Comparison of ENCODE assay signal across 8 mouse cellular contexts in the genomic region with DNA sequence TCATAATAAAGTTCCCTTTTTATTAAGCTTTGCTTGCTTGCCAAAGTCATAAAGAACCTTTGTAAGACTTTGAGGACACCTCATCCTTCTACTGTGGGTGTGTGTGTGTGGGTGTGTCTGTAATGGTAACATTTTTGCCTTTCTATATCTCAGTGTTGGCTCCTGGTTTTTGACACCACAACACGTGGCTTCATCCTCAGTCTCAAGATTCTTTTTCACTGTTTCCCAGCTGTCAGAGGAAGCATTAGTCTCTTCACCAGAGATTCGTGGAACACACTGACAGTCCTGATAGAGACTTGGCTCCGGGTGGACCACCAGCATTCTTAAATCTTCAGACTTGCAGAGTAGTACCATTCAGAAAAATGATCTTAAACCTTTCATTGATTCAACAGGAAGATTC. TPM values are rescaled to one million over a fixed set of nuclear protein-coding genes. Genes with fewer than 3 reads are reported as not detected.
A peak's percentile ranks its signal among the peaks of the same experiment; 100 is the strongest.
DNase-seq lines count a peak whose midpoint lies in the region; ATAC-seq and TF ChIP-seq lines count a peak whose summit lies in the region.

No protein-coding gene starts in this region.

- H3K4me2 ChIP-seq in hindbrain, embryonic 11.5 days (replicated peaks; ENCODE audit: low read depth, low read length): peak overlapping the region; percentile 79; the same call in 1 of the 2 replicates
- peak overlapping the region; percentile 91 for H3K4me2 ChIP-seq in liver, postnatal 0 days (ENCODE audit: low read depth, low read length)

- no peak for DNase-seq in gastrocnemius, adult 2 months
- DNase-seq in gastrocnemius, postnatal 36 days: no peak
- DNase-seq in NIH3T3 (ENCODE audit: low read depth): peak; percentile 14
- no peak for DNase-seq in hindbrain, embryonic 11.5 days (ENCODE audit: low spot score)
- DNase-seq in liver, postnatal 0 days: no peak
- DNase-seq in Muller cell, postnatal 12 days (ENCODE audit: inconsistent ontology term): no peak
- DNase-seq in gastrocnemius, adult 18-20 months (ENCODE audit: low spot score): no peak
- no peak for DNase-seq in left cerebral cortex, postnatal 14 days (ENCODE audit: low spot score in 2 of 2)

- H3K36me3 ChIP-seq in hindbrain, embryonic 11.5 days (ENCODE audit: control insufficient read depth, insufficient read depth, low read length): no peaks in the 10 kb centered on the region
- peaks cover 7% of the 10 kb centered on the region; the same call in 1 of the 2 replicates for H3K36me3 ChIP-seq in liver, postnatal 0 days (replicated peaks; ENCODE audit: insufficient read depth, low read length)

- intact Hi-C loops in gastrocnemius, adult 2 months (cut with DNase I): loop anchor here (1.0 to 5.0 kb wide), 2 partner anchors 53 to 99 kb away; a partner anchor contains a TSS
- intact Hi-C loops in gastrocnemius, postnatal 36 days (cut with DNase I): loop anchor here (2.0 kb wide), 1 partner anchor 99 kb away; a partner anchor contains a TSS
- intact Hi-C loops in left cerebral cortex, postnatal 14 days (cut with DNase I): loop anchor here (2.0 to 10.0 kb wide), 3 partner anchors 58 to 185 kb away; a partner anchor contains a TSS

- 38% methylated on average over 3 of the region's 3 CpGs for WGBS in hindbrain, embryonic 11.5 days
- 17% methylated on average over 3 of the region's 3 CpGs for whole genome bisulfite sequencing in liver, postnatal 0 days (ENCODE audit: insufficient replicate concordance)

- no peaks in the 10 kb centered on the region for H3K9me3 ChIP-seq in hindbrain, embryonic 11.5 days (ENCODE audit: control insufficient read depth, low read length)
- H3K9me3 ChIP-seq in liver, postnatal 0 days (ENCODE audit: low read length): no peaks in the 10 kb centered on the region

- H3K4me1 ChIP-seq in hindbrain, embryonic 11.5 days (replicated peaks; ENCODE audit: control insufficient read depth, insufficient read depth, low read length): no peaks in the 10 kb centered on the region
- peaks cover 16% of the 10 kb centered on the region for H3K4me1 ChIP-seq in liver, postnatal 0 days (ENCODE audit: insufficient read depth)

- 0 out of 2 replicates have a peak, but pooled peaks have one; percentile 32 for ATAC-seq in hindbrain, embryonic 11.5 days (ENCODE audit: low FRiP score)
- no peak for ATAC-seq in liver, postnatal 0 days

- no peak for TF ChIP-seq EP300 in liver, postnatal 0 days (IDR thresholded peaks at IDR 0.05; ENCODE audit: low read depth)

- no peak for TF ChIP-seq CTCF in gastrocnemius, adult 2 months (IDR thresholded peaks at IDR 0.05)
- TF ChIP-seq CTCF in liver, postnatal 0 days (IDR thresholded peaks at IDR 0.05; ENCODE audit: low read depth): no peak

- H3K27ac ChIP-seq in gastrocnemius, adult 2 months: peak overlapping the region; percentile 89
- no peak overlapping the region for H3K27ac ChIP-seq in hindbrain, embryonic 11.5 days (ENCODE audit: low read depth, low read length)
- H3K27ac ChIP-seq in liver, postnatal 0 days (ENCODE audit: low read depth): no peak overlapping the region

- peak overlapping the region; percentile 78 for H3K4me3 ChIP-seq in gastrocnemius, adult 2 months
- H3K4me3 ChIP-seq in hindbrain, embryonic 11.5 days (ENCODE audit: low read depth, low read length): peak overlapping the region; percentile 7; the same call in 1 of the 2 replicates
- peak overlapping the region; percentile 81 for H3K4me3 ChIP-seq in liver, postnatal 0 days (ENCODE audit: low read depth, low read length)

- H3K27me3 ChIP-seq in hindbrain, embryonic 11.5 days (ENCODE audit: control insufficient read depth, insufficient read depth, low read length): no peaks in the 10 kb centered on the region
- H3K27me3 ChIP-seq in liver, postnatal 0 days (ENCODE audit: insufficient read depth, low read length): no peaks in the 10 kb centered on the region

- no peak overlapping the region for H3K9ac ChIP-seq in hindbrain, embryonic 11.5 days (ENCODE audit: low read depth, low read length)
- H3K9ac ChIP-seq in liver, postnatal 0 days (replicated peaks): no peak overlapping the region

RNA-seq across cellular contexts. Expression of a gene that starts 0.5 kb away (rescaled TPM):
- total RNA-seq in gastrocnemius, adult 2 months (2021): 10 to 100 TPM; 26.6 to 29.7 TPM
- total RNA-seq in gastrocnemius, postnatal 36 days (2021): 10 to 100 TPM; 21.6 to 23.2 TPM
- polyA plus RNA-seq in hindbrain, embryonic 11.5 days (2014; fragmentation: Nextera tagmentation; extraction: Ambion mirVana): 64.8 and 66.3 TPM in 2 replicates
- polyA plus RNA-seq in liver, postnatal 0 days (2015; fragmentation: Nextera tagmentation; extraction: Ambion mirVana): 10.3 TPM in 2 replicates
- 10 to 100 TPM; 23.7 to 26.4 TPM for total RNA-seq in gastrocnemius, adult 18-20 months (2021)
- 10 to 100 TPM; 27.2 to 27.3 TPM for total RNA-seq in left cerebral cortex, postnatal 14 days (2021)

RNA-seq across cellular contexts. Expression of a gene that starts 29.2 kb away (rescaled TPM):
- total RNA-seq in gastrocnemius, adult 2 months (2021): under 1 TPM in 1 of 2 experiments, not detected in 1; 0.11 TPM
- not detected for total RNA-seq in gastrocnemius, postnatal 36 days (2021)
- 0.46 and 0.85 TPM in 2 replicates for polyA plus RNA-seq in hindbrain, embryonic 11.5 days (2014; fragmentation: Nextera tagmentation; extraction: Ambion mirVana)
- polyA plus RNA-seq in liver, postnatal 0 days (2015; fragmentation: Nextera tagmentation; extraction: Ambion mirVana): 3.9 and 5.0 TPM in 2 replicates
- total RNA-seq in gastrocnemius, adult 18-20 months (2021): under 1 TPM in 1 of 2 experiments, not detected in 1; 0.14 TPM
- 1 to 10 TPM; 2.2 to 2.8 TPM for total RNA-seq in left cerebral cortex, postnatal 14 days (2021)

Comparison
In these comparisons a context has a peak if more than half of its experiments do, and no peak if none do; other contexts are left out.
1. H3K4me3 ChIP-seq: peak in every context shown above with its lines; median percentile 81 in liver, postnatal 0 days; 78 in gastrocnemius, adult 2 months; 7 in hindbrain, embryonic 11.5 days.